Mouse (Mus musculus): ENCODE measurements around the gene Aldh3b3. TPM values are rescaled to one million over a fixed set of nuclear protein-coding genes. Genes with fewer than 3 reads are reported as not detected.

Aldh3b3 gene
- polyA plus RNA-seq, 1 experiment from 2014 or later, result not detected

DNA sequence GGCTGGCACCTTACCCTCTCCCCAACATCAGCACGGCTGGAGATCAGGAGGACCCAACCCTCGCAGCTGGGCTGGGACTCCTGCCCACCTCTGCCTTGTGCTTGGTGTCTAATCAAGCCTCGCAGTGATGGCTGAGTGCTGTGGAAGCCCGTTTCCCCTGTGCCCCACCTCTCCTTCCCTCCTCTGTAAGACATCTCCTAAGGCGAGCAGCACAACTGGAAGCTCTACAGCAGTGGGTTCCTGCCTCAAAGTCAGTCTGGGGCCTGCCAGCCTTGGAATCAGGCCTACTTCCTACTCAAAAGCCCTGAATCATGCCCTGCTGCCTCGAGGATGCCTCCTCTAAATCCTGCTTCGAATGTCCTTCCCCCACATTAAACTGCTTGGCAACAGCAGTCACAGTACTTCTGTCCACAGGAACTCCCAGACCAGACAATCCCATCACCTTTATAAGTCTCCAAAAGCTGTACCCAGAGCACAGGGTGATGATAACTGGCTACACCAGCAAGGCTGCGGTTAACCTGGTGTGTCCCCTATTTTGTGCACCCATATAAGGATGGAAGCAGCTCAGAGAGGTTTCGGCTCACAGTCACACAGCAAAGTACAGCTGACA is 40.8 kb downstream of the Aldh3b3 start:
- H3K4me3 ChIP-seq (ENCODE audit: low read depth, low read length), result peak overlapping the region; percentile 59
- 83% methylated on average over 9 of the region's 9 CpGs for WGBS
- peak overlapping the region; percentile 87 for H3K4me2 ChIP-seq (ENCODE audit: low read length)
- no peak overlapping the region; the same call in 1 of the 2 replicates for H3K27ac ChIP-seq (ENCODE audit: low read depth)
- peaks cover 16% of the 10 kb centered on the region for H3K4me1 ChIP-seq (replicated peaks; ENCODE audit: control insufficient read depth, insufficient read depth, low read length)
- H3K9ac ChIP-seq (ENCODE audit: low read length), result peak overlapping the region; percentile 39
- no peaks in the 10 kb centered on the region for H3K36me3 ChIP-seq (ENCODE audit: control insufficient read depth, insufficient read depth, low read length)
- ATAC-seq (replicated peaks; ENCODE audit: low FRiP score, low TSS enrichment, low read depth) (no peak), DNase-seq (ENCODE audit: low spot score) (no peak)
- H3K9me3 ChIP-seq (ENCODE audit: control insufficient read depth, low read length), result no peaks in the 10 kb centered on the region
- H3K27me3 ChIP-seq (replicated peaks; ENCODE audit: control insufficient read depth, insufficient read depth, low read length), result no peaks in the 10 kb centered on the region

GRCm38 (mm10) chr19:4000119-4000900 is 41.9 kb downstream of the Aldh3b3 start, which contains the start of the genes Nudt8 and Gm49405:
Nudt8 (plus strand) TSS chr19:4000580.
Gm49405 (plus strand) TSS chr19:4000626.
- H3K4me2 ChIP-seq (ENCODE audit: low read length), result peak within 1 kb of the TSS; percentile 87
- ATAC-seq (replicated peaks; ENCODE audit: low FRiP score, low TSS enrichment, low read depth), result peak; percentile 89
- under 1% methylated on average over 64 of the region's 64 CpGs for WGBS
- no peaks in the 10 kb centered on the region for H3K9me3 ChIP-seq (ENCODE audit: control insufficient read depth, low read length)
- peaks cover 2% of the 10 kb centered on the region; the same call in 1 of the 2 replicates for H3K36me3 ChIP-seq (ENCODE audit: control insufficient read depth, insufficient read depth, low read length)
- H3K27ac ChIP-seq (ENCODE audit: low read depth), result peak within 1 kb of the TSS; percentile 97
- H3K27me3 ChIP-seq (replicated peaks; ENCODE audit: control insufficient read depth, insufficient read depth, low read length), result no peaks in the 10 kb centered on the region
- peak within 1 kb of the TSS; percentile 59 for H3K4me3 ChIP-seq (ENCODE audit: low read depth, low read length)
- H3K9ac ChIP-seq (ENCODE audit: low read length), result peak within 1 kb of the TSS; percentile 64
- peak; percentile 99 for DNase-seq (ENCODE audit: low spot score)
- H3K4me1 ChIP-seq (replicated peaks; ENCODE audit: control insufficient read depth, insufficient read depth, low read length), result peaks cover 16% of the 10 kb centered on the region

DNA sequence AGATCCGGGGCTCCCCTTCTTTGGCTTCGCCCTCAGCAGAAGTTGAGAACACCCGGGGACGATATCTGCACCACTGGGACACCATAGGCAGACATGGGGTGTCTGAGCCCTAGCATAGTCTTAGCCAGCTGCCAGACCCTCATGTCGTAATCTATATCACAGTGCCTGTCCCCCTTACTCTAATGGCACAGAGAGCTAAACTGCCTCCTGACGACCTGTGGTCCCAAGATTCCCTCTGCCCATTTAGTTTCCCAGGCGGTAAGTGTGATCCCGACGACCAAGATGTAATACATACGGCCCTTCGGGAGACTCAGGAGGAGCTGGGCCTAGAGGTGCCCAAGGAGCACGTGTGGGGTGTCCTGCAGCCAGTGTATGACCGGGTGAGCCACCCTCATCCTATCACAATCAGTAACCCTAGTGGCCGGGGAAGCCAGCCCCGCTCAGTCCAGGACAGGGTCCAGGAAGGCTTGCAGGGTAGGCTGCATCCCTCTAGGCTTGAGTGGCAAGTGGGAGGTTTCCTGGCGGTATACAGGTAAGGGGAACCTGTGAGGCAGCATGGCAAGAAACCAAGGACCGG is 42.6 kb downstream of the Aldh3b3 start:
- Histone ChIP-seq H3K4me2 (ENCODE audit: low read length) (peak overlapping the region; percentile 87), H3K27me3 (replicated peaks; ENCODE audit: control insufficient read depth, insufficient read depth, low read length) (no peaks in the 10 kb centered on the region), H3K36me3 (ENCODE audit: control insufficient read depth, insufficient read depth, low read length) (peaks cover 9% of the 10 kb centered on the region), H3K9me3 (ENCODE audit: control insufficient read depth, low read length) (no peaks in the 10 kb centered on the region), H3K27ac (ENCODE audit: low read depth) (peak overlapping the region; percentile 97), H3K9ac (ENCODE audit: low read length) (peak overlapping the region; percentile 64), H3K4me3 (ENCODE audit: low read depth, low read length) (peak overlapping the region; percentile 59), H3K4me1 (replicated peaks; ENCODE audit: control insufficient read depth, insufficient read depth, low read length) (peaks cover 16% of the 10 kb centered on the region)
- no peak for DNase-seq (ENCODE audit: low spot score)
- WGBS, result 15% methylated on average over 17 of the region's 17 CpGs
- ATAC-seq (replicated peaks; ENCODE audit: low FRiP score, low TSS enrichment, low read depth), result 0 out of 2 replicates have a peak, but pooled peaks have one; percentile 5

DNA sequence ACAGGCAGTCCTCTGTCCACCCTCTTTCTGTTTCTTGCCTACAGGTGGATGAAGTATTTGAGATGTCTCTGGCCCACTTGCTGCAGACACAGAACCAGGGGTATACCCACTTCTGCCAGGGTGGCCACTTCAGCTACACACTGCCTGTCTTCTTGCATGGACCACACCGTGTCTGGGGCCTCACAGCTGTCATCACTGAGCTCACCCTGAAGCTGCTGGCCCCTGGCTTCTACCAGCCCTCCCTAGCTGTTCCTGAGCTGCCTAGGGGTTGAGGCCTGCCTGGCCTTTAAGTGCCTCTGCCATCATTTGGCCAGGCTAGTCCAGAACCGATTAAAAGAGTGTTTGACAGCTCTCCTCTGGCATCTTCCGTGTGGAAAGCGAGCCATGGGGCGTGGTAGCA is 43.3 kb downstream of the Aldh3b3 start:
- ATAC-seq (replicated peaks; ENCODE audit: low FRiP score, low TSS enrichment, low read depth) (no peak), DNase-seq (ENCODE audit: low spot score) (no peak)
- Histone ChIP-seq H3K9ac (ENCODE audit: low read length) (no peak overlapping the region), H3K4me2 (ENCODE audit: low read length) (peak overlapping the region; percentile 87; the same call in 1 of the 2 replicates), H3K36me3 (ENCODE audit: control insufficient read depth, insufficient read depth, low read length) (peaks cover 16% of the 10 kb centered on the region), H3K4me1 (replicated peaks; ENCODE audit: control insufficient read depth, insufficient read depth, low read length) (peaks cover 16% of the 10 kb centered on the region), H3K27ac (ENCODE audit: low read depth) (no peak overlapping the region), H3K4me3 (ENCODE audit: low read depth, low read length) (no peak overlapping the region), H3K9me3 (ENCODE audit: control insufficient read depth, low read length) (no peaks in the 10 kb centered on the region), H3K27me3 (replicated peaks; ENCODE audit: control insufficient read depth, insufficient read depth, low read length) (no peaks in the 10 kb centered on the region)
- WGBS, result 80% methylated on average over 5 of the region's 5 CpGs

DNA sequence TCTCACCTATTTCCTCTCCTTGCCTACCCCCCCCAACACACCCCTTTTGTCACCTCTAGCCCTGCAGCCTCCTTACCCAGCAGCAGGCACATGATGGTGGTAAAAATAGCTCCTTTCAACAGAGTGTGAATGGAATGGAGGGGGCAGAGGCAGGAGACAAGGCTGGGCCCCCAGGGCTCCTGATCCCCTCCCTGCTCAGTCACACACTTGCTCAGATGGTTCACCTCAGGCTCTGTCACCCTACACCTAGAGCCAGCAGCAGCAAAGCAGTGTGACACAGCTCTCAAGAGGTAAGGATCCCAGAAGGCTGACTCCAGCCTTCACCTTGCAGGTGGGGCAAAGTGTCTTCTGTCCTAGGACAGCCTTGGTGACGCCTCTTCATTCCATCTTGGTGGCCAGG is 44.7 kb downstream of the Aldh3b3 start, which contains the start of gene Doc2g:
Gene Doc2g, plus strand, starts transcription at position 202 of the 400 bp plus-strand sequence.
- Histone ChIP-seq H3K27me3 (replicated peaks; ENCODE audit: control insufficient read depth, insufficient read depth, low read length) (no peaks in the 10 kb centered on the region), H3K9me3 (ENCODE audit: control insufficient read depth, low read length) (no peaks in the 10 kb centered on the region), H3K4me2 (ENCODE audit: low read length) (no peak within 1 kb of the TSS), H3K27ac (ENCODE audit: low read depth) (no peak within 1 kb of the TSS), H3K4me1 (replicated peaks; ENCODE audit: control insufficient read depth, insufficient read depth, low read length) (peaks cover 16% of the 10 kb centered on the region), H3K9ac (ENCODE audit: low read length) (no peak within 1 kb of the TSS), H3K4me3 (ENCODE audit: low read depth, low read length) (no peak within 1 kb of the TSS), H3K36me3 (ENCODE audit: control insufficient read depth, insufficient read depth, low read length) (peaks cover 30% of the 10 kb centered on the region)
- 71% methylated on average over 1 of the region's 1 CpGs for WGBS
- ATAC-seq (replicated peaks; ENCODE audit: low FRiP score, low TSS enrichment, low read depth) (no peak), DNase-seq (ENCODE audit: low spot score) (no peak)

GRCm38 (mm10) chr19:4003641-4004040 is 45.2 kb downstream of the Aldh3b3 start:
- ATAC-seq (replicated peaks; ENCODE audit: low FRiP score, low TSS enrichment, low read depth) (no peak), DNase-seq (ENCODE audit: low spot score) (no peak)
- Histone ChIP-seq H3K36me3 (ENCODE audit: control insufficient read depth, insufficient read depth, low read length) (peaks cover 35% of the 10 kb centered on the region), H3K4me3 (ENCODE audit: low read depth, low read length) (no peak overlapping the region), H3K9me3 (ENCODE audit: control insufficient read depth, low read length) (no peaks in the 10 kb centered on the region), H3K4me2 (ENCODE audit: low read length) (no peak overlapping the region), H3K9ac (ENCODE audit: low read length) (no peak overlapping the region), H3K27ac (ENCODE audit: low read depth) (no peak overlapping the region), H3K27me3 (replicated peaks; ENCODE audit: control insufficient read depth, insufficient read depth, low read length) (no peaks in the 10 kb centered on the region), H3K4me1 (replicated peaks; ENCODE audit: control insufficient read depth, insufficient read depth, low read length) (peaks cover 16% of the 10 kb centered on the region)
- WGBS, result 69% methylated on average over 12 of the region's 12 CpGs

DNA sequence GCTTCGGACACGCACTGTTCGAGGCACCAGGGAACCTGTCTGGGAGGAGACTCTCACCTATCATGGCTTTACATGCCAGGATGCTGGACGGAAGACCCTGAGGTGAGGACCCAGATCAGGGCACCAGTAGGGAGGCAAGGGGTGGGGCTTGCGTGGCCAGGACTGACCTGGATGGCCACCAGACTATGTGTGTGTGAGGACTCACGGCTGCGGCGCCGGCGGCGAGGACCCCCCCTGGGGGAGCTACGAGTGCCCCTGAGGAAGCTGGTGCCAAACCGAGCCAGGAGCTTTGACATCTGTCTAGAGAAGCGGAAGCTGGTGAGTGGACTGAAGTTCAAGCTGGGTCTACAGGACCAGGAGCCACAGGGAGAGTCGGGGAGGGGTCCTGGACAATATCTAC is 45.9 kb downstream of the Aldh3b3 start:
- Histone ChIP-seq H3K4me2 (ENCODE audit: low read length) (no peak overlapping the region), H3K9ac (ENCODE audit: low read length) (no peak overlapping the region), H3K9me3 (ENCODE audit: control insufficient read depth, low read length) (no peaks in the 10 kb centered on the region), H3K27ac (ENCODE audit: low read depth) (no peak overlapping the region), H3K4me3 (ENCODE audit: low read depth, low read length) (no peak overlapping the region), H3K27me3 (replicated peaks; ENCODE audit: control insufficient read depth, insufficient read depth, low read length) (no peaks in the 10 kb centered on the region), H3K36me3 (ENCODE audit: control insufficient read depth, insufficient read depth, low read length) (peaks cover 41% of the 10 kb centered on the region), H3K4me1 (replicated peaks; ENCODE audit: control insufficient read depth, insufficient read depth, low read length) (peaks cover 16% of the 10 kb centered on the region)
- 86% methylated on average over 15 of the region's 15 CpGs for WGBS
- DNase-seq (ENCODE audit: low spot score), result no peak
- ATAC-seq (replicated peaks; ENCODE audit: low FRiP score, low TSS enrichment, low read depth), result no peak

DNA sequence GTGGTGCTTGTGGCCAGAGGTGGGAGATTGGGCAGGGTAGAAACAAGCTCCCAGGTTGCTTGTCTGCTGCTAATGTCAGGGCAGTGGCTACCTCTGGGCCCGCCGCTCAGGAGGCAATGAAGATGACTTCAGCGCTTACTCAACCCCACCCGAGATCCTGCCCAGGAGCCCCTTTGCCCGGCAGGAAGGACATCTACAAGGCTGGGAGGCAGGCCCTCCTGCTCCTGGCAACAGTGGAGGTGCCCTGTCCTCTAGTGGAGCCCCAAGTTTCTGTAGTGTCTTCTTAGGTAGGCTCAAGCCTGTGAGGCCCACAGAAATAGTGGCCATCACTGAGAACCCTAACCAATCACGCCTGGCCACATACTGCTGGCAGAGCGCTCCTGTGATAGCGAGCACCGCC is 46.6 kb downstream of the Aldh3b3 start:
- H3K27me3 ChIP-seq (replicated peaks; ENCODE audit: control insufficient read depth, insufficient read depth, low read length), result no peaks in the 10 kb centered on the region
- H3K9ac ChIP-seq (ENCODE audit: low read length), result no peak overlapping the region
- DNase-seq (ENCODE audit: low spot score) (no peak), ATAC-seq (replicated peaks; ENCODE audit: low FRiP score, low TSS enrichment, low read depth) (no peak)
- 88% methylated on average over 9 of the region's 9 CpGs for WGBS
- peaks cover 10% of the 10 kb centered on the region for H3K4me1 ChIP-seq (replicated peaks; ENCODE audit: control insufficient read depth, insufficient read depth, low read length)
- H3K9me3 ChIP-seq (ENCODE audit: control insufficient read depth, low read length), result no peaks in the 10 kb centered on the region
- no peak overlapping the region for H3K4me3 ChIP-seq (ENCODE audit: low read depth, low read length)
- H3K27ac ChIP-seq (ENCODE audit: low read depth), result no peak overlapping the region
- peaks cover 49% of the 10 kb centered on the region for H3K36me3 ChIP-seq (ENCODE audit: control insufficient read depth, insufficient read depth, low read length)
- no peak overlapping the region for H3K4me2 ChIP-seq (ENCODE audit: low read length)

Measured in intestine, embryonic 14.5 days (tissue).